Mouse (Mus musculus) adrenal gland (tissue): ENCODE measurements at regions not wholly inside any gene's neighbourhood (a gene's known extent, or its start where the extent isn't known, plus 50 kb on each side); places are given as distances from the start of the nearest gene placed in this dataset.

Source experiments
- intact Hi-C: fragments of 180-260 bp; cut with DNase I; formaldehyde crosslinking; loops from one replicate; pipeline ENCODE4 v1.15.1; 2025

DNA sequence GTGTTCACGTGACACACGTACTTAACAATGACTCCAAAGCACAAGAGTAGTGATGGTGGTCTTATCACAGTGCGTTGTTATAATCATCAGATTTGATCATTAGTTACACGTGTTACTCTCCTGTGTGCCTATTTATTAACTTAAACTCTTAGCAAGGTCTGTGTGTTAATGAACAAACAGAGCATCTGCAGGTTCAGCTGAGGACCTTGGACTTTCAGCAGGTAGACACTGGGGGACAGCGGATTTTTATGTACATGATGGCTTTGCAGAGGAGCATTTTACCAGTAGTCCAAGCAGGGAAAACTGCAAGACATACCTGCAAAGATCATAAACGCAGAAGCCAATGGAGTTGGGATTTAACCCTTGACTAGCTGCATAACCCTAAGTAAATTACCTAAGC, 211.7 kb upstream of the Ntm start:
- intact Hi-C loops = no loop called here

DNA sequence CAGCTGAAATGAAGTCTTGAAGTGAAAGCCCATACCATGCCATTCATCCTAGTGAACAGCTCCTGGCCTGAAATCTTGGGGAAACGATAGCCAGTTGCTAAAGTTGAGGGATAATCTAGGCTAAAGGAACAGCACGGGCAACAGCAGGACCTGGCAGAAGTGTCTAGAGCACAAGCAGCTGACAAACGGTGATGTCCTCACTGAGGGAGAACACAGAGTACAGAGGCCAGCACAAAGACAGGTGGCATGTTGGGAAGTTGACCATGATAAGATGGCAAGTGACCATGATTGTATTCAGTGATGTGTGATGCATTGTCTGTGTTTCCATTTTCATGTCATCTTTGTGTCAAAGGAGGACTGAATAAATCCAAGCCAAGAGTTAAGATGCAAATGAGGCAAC, 212.4 kb upstream of the Ntm start:
- intact Hi-C loops = no loop called here

DNA sequence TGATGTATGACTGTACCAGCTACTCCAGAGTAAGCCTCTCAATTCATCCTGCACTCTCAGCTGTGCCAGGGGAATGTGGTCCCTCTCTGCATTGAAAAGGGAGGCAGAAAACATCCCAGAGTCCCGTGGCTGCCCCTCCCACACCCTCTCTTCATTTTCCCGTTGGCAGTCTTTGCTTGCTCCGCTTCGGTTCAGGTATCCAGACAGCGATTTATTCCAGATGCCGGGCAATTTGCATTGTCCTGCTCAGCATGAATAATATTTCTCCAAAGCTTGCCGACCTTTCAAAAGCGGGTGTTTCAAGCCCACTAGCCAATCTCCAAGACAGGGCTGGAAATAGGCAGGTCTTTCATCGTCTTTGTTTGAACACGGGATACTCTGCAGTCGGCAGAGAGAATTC, 220.5 kb upstream of the Ntm start:
- intact Hi-C loops = no loop called here

DNA sequence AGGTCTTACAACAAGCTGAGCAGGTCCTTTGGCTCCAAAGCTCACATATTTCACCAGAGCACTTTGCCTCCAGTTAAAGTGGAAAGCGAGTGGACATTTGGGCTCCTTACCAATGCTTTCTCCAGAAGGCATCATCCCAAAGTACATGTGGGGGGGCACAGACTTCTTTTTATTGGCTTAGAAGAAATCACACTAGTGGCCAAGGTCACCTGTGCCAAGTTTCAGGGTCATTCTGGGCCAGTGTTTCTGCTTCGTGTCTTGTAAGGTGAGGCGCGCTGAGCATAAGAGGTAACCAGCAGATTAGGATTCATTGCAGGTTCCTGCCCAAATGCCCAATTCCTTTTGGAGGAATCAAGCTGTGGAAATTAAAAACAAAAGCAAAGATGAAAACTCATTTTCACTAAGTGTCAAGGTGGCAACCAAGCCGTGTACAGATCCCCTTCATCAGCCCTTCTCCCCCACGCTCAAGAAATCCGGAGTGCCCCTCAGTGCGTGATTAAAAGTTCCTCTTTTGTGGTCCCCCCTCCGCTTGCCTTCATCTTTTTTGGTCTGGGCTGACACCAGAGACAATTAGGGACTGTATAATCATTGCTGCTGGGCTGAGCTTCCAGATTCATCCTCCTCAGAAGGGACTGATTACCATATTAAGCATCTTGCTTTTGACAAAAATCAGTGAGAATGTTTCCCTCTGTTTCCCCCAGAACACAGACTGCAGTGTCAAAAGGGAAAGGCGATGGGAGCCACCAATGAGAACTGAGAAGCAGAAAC, 222.2 kb upstream of the Ntm start:
- intact Hi-C loops = no loop called here

DNA sequence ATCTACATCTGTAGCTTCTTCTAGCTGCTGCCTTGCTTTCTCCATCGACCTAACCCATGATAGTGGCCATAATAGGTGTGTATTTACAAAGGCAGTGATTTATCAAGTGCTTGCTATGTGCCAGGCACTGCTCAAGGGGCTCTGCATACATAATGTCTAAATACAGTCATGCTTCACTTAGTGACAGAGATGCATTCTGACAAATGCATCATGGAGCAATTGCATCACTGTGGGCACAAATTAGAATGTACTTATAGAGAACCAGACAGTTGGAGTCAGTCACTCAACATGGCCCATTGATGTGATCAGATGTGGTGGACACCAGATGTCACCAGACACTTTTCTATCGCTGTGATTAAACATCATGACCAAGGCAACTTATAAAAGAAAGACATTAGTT, 223.3 kb upstream of the Ntm start:
- intact Hi-C loops = no loop called here

DNA sequence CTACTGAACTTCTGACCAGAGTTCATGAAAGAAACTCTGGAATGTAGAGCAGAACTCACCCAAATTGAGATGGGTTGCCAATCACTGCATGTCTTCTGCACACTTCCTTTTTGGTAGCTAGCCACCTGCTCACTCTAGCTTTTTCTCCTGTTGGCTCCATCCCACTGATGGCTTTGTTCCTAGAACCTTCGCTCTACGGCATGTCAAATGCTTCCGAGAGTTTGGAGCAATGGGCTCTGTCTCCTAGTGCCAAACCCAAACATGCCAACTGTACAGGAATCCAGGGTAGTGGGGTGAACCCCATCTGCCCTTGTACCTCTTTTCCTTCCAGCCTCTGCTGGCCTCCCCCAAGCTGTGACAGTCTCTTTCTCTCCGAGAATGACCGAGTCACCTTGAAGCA, 227.1 kb upstream of the Ntm start:
- intact Hi-C loops = no loop called here

DNA sequence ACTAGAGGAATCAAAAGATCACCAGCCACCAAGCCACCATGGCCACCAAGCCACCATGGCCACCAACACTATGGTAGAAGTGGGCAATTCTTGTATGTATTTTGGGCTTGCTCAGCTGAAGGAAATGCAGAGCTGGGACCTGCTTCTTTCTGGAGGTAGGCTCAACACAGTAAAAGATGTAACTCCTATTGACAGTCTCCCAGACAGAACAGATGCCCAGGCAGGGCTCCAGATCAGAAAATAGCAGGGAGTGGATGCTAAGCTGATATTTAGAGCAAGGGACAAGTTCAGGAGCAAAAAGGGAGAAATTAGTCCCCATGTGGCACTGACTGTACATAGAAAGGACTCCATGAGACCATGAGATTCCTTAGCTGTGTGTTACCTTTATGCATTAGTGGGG, 228.2 kb upstream of the Ntm start:
- intact Hi-C loops = no loop called here

DNA sequence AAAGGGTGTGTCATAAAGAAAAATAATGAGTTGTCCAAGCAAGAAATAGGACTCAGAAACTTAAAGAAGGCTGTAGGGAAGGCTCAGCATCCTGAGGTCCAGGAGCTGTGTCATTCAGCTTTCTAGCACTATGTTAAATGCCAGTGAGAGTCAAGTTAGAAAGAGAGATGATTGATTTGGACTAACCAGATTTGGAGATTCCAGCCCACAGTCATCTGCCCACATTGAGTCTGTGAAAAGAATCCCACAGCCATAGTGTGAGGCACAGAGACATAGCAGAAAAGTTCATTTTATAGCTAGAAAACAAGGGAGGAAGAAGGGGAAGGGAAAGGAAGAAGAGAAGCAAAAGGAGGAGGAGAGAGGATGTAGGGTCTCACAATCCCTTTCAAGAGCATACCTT, 229.0 kb upstream of the Ntm start:
- intact Hi-C loops = no loop called here

DNA sequence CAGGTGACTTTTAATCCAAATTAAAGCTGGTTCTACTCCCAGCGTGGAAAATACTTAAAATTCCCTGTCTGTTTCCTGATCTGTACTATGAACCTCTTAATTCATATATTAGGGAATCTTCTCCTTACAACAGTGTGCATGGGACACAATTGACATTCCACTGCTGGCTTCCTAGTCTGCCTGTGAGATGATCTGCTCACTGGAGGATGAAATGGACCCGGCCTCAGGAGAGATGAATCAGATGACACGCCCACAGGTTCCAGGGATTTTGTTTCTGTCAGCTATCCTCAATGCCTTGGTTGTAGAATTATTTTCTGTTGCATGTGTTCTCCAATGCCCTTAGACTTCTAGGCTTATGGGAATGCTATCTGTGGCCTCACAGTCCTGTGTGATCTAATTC, 231.9 kb upstream of the Ntm start:
- intact Hi-C loops = no loop called here

DNA sequence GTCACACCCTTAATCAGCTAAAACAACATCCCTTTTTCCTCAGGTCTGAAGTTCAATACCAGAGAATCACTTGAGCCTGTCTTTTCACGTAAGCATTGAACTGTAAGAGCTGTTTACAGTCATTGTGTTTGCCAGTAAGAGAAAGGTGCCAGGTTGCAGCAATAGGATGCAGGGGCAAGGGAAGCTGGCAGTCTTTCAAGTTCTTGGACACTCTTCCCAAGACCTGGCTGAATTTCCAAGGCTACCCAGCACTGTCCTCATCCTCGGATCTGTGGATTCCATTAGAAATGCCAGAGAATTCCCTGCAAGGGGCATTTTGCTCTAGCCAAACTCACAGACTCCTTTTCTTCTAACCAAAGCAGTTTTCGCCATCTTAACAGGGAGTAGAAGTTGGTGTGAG, 224.5 kb upstream of the Snx19 start:
- intact Hi-C loops = no loop called here

DNA sequence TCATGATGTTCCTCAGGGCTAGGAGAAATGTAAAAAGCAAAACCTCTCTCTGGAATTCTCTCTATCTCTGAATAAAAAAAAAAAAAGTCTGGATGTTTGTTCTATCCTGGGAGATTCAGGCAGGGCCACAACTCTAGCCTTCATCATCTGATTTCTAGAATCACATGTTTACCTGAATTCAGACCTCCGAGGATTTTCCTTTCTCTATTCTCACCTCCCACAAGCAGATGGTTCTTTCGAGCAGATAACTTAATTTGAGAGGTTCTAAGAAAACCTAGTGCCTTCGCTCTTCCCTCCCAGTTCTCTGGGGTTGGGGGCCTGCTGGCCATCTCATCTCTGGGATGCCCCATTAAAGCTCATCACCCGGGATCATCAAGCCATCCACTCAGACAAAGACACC, 219.3 kb upstream of the Snx19 start:
- intact Hi-C loops = no loop called here

DNA sequence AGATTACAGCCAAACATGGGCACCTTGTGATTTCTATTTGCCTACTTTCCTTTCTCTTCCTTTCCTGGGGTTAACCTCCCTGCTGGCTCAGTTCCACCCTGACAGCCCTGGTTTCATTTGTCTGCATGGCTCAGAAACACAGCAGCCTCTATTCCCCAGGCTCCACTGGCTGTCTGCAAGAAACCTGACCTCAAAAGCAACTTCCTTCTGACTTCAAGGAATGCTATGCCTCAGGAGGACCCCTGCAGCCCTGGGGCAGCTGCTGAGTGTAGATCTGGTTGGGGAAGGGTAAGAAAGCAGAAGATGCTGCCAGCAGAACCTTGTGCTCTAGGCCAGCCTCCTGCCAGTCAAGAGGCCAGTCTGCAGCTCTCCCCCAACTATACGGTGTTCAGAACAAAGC, 217.1 kb upstream of the Snx19 start:
- intact Hi-C loops = no loop called here

DNA sequence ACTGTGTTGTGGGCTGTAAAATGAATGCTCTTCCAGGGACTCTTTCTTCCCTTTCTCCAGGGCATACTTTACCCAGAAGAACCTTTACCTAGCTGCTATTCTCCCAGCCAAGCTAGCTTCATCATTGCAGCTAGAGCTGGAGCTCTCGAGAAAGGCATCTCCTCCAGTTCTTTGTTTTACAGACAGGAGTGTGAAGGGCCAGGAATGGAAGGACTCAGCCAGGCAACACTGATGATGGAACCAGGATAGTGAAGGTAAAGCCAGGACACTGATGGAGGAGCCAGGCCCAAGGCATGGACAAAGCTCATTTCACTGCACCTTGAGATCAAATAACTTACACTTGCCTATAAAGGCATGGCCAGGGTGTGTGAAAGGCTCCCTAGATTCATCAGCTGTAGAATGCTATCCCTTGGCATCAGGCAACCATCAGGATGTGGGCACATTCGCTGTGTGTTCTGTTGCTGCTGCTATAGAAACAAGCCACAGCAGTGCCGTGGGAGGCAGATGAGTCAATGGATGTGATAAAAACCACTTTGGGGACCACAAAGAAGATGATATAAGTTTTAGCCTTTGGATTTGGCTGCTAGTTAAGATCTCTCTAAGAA, 214.3 kb upstream of the Snx19 start:
- intact Hi-C loops = no loop called here

DNA sequence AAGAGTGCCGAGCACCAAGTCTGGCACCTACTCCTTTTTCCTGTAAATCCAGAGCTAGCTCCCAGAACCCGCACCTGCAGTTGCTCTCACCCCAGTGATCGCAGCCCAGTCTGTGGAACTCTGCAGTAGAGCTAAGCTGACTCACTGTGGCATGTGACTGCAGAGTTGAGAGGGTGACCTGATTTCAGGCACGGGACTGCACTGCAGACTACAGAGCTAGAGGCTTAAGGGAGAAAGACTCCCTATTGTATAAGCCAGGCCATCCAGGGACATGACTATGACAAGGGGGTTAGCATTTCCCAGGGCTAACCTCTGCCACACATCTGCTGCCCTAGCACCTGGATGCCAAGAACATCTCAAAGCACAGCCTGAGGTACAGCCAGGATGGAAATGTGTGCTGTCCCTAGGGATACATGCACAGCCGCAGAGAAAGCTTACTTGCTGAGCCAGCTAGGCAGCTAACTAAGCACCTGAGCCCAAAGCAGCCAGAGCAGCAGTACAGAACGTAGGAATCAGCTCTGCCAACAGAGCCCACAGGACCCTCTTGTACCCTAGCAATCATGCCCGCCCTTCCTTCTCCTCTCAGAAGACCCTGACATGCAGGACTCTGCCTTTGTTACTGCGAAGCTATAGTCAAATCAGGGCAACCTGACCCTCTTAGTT, 192.3 kb upstream of the Snx19 start:
- intact Hi-C loops = no loop called here

DNA sequence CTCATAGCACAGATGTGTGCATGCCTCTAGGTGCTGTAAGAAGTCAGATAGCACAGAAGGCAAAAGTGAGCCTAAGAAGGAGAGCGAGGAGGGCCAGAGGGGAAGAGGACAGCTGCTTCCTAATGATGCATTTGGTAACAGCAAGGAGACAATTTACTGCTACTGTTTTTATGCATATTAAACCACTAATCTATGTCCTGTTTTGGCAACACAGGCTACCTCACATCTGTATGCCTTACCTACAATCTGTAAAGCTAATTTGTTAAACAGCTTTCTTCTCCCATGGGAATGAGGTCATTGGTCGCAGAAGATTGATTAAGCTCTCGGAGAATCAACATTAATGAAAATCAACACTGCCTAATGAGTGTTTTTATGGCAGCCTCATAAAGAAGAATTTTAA, 191.1 kb upstream of the Snx19 start:
- intact Hi-C loops = no loop called here

DNA sequence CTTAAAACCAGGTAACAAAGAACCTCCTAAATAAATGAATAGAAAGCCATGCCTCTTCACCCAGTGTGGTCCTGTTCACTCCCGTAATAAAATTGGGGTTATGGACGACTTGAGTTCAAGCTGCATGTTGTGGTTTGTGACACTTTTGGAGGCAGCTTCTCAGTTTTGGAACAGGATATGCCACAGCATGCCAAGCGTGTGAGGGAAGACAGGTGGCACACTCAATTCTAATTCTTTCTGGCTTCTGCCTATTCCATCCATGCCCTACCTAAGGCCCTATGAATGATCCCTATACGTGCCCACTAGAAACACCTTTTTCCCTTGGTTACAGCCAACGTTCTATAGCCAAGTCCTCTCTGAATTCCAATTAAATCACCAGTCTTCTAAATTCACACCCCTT, 184.8 kb upstream of the Snx19 start:
- intact Hi-C loops = no loop called here

DNA sequence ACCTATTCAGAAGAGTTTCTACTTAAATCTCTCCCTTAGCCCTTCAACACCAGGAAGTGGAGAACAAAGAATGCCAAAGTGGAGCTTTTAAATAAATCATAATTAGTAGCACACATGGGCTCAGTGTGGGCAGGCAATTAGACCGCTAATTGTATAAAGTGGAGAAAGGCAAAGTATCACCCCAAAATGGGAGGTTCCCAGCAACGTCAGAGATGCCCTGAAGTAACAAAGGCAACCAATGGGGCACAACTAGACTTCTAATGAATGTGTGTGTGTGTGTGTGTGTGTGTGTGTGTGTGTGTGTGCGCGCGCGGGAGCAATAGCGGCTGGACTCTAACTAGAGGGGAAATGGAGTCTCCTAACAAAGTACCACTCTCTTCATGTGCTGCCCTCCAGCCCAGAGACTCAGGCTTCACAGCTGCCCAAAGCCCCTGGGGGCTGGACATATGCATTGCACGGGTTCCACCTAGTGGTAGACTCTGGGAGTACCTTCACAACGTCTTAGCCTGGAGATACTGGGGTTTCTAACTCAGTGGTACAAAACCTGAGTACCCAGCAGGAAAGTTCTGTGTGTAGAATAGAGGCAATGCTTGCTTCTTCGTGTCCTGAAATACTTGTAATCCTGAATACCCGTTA, 162.3 kb upstream of the Snx19 start:
- intact Hi-C loops = loop anchor here (2.0 to 5.0 kb wide), 2 partner anchors 262 to 602 kb away; no protein-coding TSS in a partner anchor

DNA sequence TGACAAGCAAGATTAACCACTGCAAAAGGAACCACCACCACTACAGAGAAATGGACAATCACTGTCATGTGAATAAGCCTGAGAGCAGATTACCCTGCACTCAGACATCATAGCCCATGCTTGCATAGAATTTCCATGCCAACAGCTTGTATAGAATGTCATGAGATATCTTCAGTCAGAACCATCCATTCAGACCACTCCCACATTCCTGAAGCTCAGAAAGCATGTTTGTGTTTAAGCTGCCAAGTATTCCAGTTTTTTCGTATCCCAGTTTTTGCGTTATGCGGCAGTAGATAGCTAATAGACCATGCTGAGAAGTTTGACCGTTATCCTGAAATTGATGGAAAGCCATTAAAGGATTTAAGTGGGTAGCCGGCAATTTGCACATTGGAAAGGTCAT, 155.8 kb upstream of the Snx19 start:
- intact Hi-C loops = no loop called here

DNA sequence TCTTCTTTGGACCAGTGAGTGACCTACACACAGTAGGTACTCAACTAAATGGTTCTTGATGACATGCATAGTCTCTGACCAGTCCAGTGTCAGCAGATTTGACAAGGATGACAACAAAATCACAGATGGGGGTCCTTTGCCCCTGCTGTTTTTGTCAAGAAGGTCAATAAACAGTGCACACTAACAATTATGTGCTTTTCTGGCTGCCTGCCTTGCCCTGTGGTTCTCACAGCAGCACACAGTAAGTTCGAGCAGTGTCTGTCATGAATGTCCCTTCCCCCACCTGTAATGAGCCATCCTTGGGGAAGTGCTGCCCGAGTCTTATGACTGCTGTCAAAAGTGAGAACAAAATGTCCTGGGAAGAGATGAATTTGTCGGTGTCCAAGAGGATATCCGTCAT, 153.1 kb upstream of the Snx19 start:
- intact Hi-C loops = no loop called here

DNA sequence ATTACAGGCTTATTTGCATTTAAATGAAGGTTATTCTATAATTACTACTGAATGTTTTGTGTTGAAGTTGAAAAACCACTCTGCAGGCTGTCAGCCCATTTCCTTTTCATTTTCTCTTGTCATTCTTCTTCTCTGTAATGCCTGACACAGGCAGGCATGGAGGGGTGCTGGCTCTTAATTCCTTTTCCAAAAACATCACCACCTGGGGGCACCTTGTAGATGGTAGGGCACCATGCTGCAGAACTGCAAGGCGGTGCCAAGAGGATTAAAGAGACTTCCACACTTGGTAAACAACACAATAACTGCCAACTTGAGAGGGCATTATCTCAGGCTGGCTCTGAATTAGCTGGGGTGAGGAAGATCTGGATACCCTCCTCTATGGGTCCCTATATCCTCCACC, 148.7 kb upstream of the Snx19 start:
- intact Hi-C loops = no loop called here

DNA sequence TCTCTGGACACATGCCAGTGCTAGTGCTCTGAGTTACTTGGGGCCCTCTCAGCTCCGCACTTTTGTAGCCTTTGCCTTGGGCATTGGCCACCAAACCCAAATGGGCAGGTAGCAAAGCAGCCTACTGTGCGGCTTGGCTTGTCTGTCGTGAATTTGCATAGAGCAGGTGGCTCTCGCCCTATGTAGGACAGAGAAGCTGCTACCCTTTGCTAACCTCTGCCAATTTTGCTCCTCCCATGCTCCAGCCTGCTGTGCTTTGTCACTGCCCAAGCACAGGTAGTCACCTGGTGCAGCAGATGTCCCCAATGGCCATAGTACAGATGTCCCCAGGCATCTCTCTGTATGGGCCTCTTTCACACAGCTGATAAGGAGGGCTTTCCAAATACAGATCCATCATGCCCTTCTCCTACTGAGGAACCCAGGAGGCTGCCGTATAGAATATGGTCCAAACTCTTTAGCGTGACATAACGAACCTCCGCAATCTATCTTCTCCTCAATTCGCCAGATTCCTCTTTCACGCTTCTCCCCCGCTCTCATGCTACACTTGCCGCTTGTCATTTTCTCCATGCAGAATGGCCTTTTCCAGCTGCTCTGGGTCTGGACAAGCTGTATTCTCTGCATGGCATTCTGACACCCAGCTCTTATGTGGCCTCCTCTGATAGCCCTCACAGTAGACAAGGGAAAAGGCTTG, 143.7 kb upstream of the Snx19 start:
- intact Hi-C loops = no loop called here

DNA sequence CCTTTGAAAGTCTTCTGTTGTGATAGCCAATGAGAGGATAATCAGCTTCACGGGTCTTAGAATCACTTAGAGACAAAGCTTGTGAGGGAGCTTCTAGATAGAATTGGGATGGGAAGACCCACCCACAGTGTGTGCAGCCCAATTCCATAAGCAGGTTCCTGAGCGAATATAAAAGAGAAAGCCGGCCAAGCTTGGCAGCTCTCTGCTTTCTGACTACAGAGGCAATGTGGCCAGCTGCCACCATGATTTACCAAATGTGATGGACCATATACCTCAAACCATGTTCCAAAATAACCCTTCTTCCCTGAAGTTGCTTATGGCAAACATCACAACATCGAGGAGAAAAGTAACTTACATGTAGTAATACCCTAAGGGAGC, 143.1 kb upstream of the Snx19 start:
- intact Hi-C loops = no loop called here
